Mouse (Mus musculus) neural tube, embryonic 14.5 days (tissue): ENCODE results near the gene Nr1h3. TPM values are rescaled to one million over a fixed set of nuclear protein-coding genes. Genes with fewer than 3 reads are reported as not detected.

Experiments used
- ATAC-seq: fragments of 200-750 bp; cut with Nextera tagmentation; 2 replicates; pipeline ENCODE4 v1.8.0; 2017; ENCODE audit warnings: low read depth, mild to moderate bottlenecking, moderate TSS enrichment, moderate library complexity
- H3K27ac ChIP-seq: fragments of 300-500 bp; sonication (generic); 2 replicates; pipeline ENCODE4 v1.5.1; 2014; ENCODE audit warnings: low read depth, mild to moderate bottlenecking, control low read depth, low read length, moderate library complexity, mixed read lengths
- H3K27me3 ChIP-seq: fragments of 300-500 bp; sonication (generic); 2 replicates; pipeline ENCODE4 v1.6.1; 2014; ENCODE audit warnings: low read length; ENCODE audit not compliant: control insufficient read depth, insufficient read depth
- H3K36me3 ChIP-seq: fragments of 300-500 bp; sonication (generic); 2 replicates; pipeline ENCODE4 v1.6.1; 2014; ENCODE audit warnings: low read length, mixed read lengths; ENCODE audit not compliant: control insufficient read depth, insufficient read depth
- H3K4me1 ChIP-seq: fragments of 300-500 bp; sonication (generic); 2 replicates; pipeline ENCODE4 v1.6.1; 2014; ENCODE audit warnings: low read length; ENCODE audit not compliant: control insufficient read depth, insufficient read depth
- H3K4me2 ChIP-seq: fragments of 300-500 bp; sonication (generic); 2 replicates; pipeline ENCODE4 v1.6.1; 2014; ENCODE audit warnings: mild to moderate bottlenecking, low read depth, low read length, control low read depth
- H3K4me3 ChIP-seq: fragments of 300-500 bp; sonication (generic); 2 replicates; pipeline ENCODE4 v1.5.1; 2014; ENCODE audit warnings: low read depth, low read length, control low read depth, mixed read lengths
- H3K9ac ChIP-seq: fragments of 300-500 bp; sonication (generic); replicated peaks from 2 replicates; pipeline ENCODE4 v1.6.1; 2014; ENCODE audit warnings: low read depth, mild to moderate bottlenecking, control low read depth, low read length, mixed read lengths
- H3K9me3 ChIP-seq: fragments of 300-500 bp; sonication (generic); 2 replicates; pipeline ENCODE4 v1.6.1; 2016; ENCODE audit warnings: low read length; ENCODE audit not compliant: control insufficient read depth
- WGBS: fragments of 180-500 bp; shearing (Covaris S2); extraction: QIAGEN DNeasy Blood & Tissue Kit; methylation state at CpG from one replicate; pipeline ENCODE4 v1.1.7; 2014; 5-methylcytosine and 5-hydroxymethylcytosine counted together
- polyA plus RNA-seq: library from polyadenylated mRNA; unstranded; fragments of >200 nt; fragmentation: Nextera tagmentation; extraction: Ambion mirVana; gene quantifications from 2 replicates; pipeline ENCODE4 v1.2.1, GENCODE M21; 2014

The Nr1h3 gene
- polyA plus RNA-seq, 1 experiment from 2014 or later, result 1.7 TPM

GRCm38 (mm10) chr2:91229735-91230134 lies 27.1 kb upstream of the Nr1h3 start:
- H3K9ac ChIP-seq, result no peak overlapping the region
- H3K27me3 ChIP-seq, result no peaks in the 10 kb centered on the region
- H3K9me3 ChIP-seq, result no peaks in the 10 kb centered on the region
- H3K4me2 ChIP-seq, result no peak overlapping the region
- no peak overlapping the region for H3K4me3 ChIP-seq
- H3K27ac ChIP-seq, result no peak overlapping the region
- no peaks in the 10 kb centered on the region for H3K36me3 ChIP-seq
- H3K4me1 ChIP-seq, result no peaks in the 10 kb centered on the region
- WGBS, result 95% methylated on average over 2 of the region's 2 CpGs
- no peak for ATAC-seq

GRCm38 (mm10) chr2:91223614-91224013 lies 21.0 kb upstream of the Nr1h3 start:
- ATAC-seq, result no peak
- H3K27ac ChIP-seq, result no peak overlapping the region
- no peaks in the 10 kb centered on the region for H3K27me3 ChIP-seq
- H3K4me1 ChIP-seq, result no peaks in the 10 kb centered on the region
- no peak overlapping the region for H3K9ac ChIP-seq
- no peak overlapping the region for H3K4me3 ChIP-seq
- H3K4me2 ChIP-seq, result no peak overlapping the region
- WGBS, result 88% methylated on average over 2 of the region's 2 CpGs
- H3K9me3 ChIP-seq, result no peaks in the 10 kb centered on the region
- H3K36me3 ChIP-seq, result no peaks in the 10 kb centered on the region

- no peak for ATAC-seq
- no peaks in the 10 kb centered on the region for H3K9me3 ChIP-seq
- H3K4me3 ChIP-seq, result no peak overlapping the region
- H3K9ac ChIP-seq, result no peak overlapping the region
- 97% methylated on average over 3 of the region's 3 CpGs for WGBS
- H3K4me2 ChIP-seq, result no peak overlapping the region
- no peaks in the 10 kb centered on the region for H3K27me3 ChIP-seq
- H3K4me1 ChIP-seq, result no peaks in the 10 kb centered on the region
- H3K27ac ChIP-seq, result no peak overlapping the region
- H3K36me3 ChIP-seq, result no peaks in the 10 kb centered on the region
Observed at GRCm38 (mm10) chr2:91220501-91220900, 17.9 kb upstream of the Nr1h3 start.

GRCm38 (mm10) chr2:91217032-91217431 lies 14.4 kb upstream of the Nr1h3 start:
- 64% methylated on average over 4 of the region's 4 CpGs for WGBS
- H3K9ac ChIP-seq, result no peak overlapping the region
- H3K4me1 ChIP-seq, result no peaks in the 10 kb centered on the region
- H3K4me3 ChIP-seq, result no peak overlapping the region
- 0 out of 2 replicates have a peak, but pooled peaks have one; percentile 11 for ATAC-seq
- no peak overlapping the region for H3K4me2 ChIP-seq
- peaks cover 5% of the 10 kb centered on the region; the same call in 1 of the 2 replicates for H3K36me3 ChIP-seq
- H3K27ac ChIP-seq, result no peak overlapping the region
- no peaks in the 10 kb centered on the region for H3K27me3 ChIP-seq
- H3K9me3 ChIP-seq, result no peaks in the 10 kb centered on the region

- Histone ChIP-seq H3K4me1 (no peaks in the 10 kb centered on the region), H3K9ac (no peak overlapping the region), H3K4me2 (no peak overlapping the region), H3K4me3 (no peak overlapping the region), H3K36me3 (peaks cover 35% of the 10 kb centered on the region), H3K27ac (no peak overlapping the region), H3K27me3 (no peaks in the 10 kb centered on the region), H3K9me3 (no peaks in the 10 kb centered on the region)
- ATAC-seq, result no peak
Observed at GRCm38 (mm10) chr2:91213311-91213710, 10.7 kb upstream of the Nr1h3 start.

GRCm38 (mm10) chr2:91206254-91206775 lies 3.7 kb upstream of the Nr1h3 start:
- no peak overlapping the region for H3K27ac ChIP-seq
- no peaks in the 10 kb centered on the region for H3K9me3 ChIP-seq
- H3K4me1 ChIP-seq, result peaks cover 20% of the 10 kb centered on the region; the same call in 1 of the 2 replicates
- no peak for ATAC-seq
- H3K9ac ChIP-seq, result no peak overlapping the region
- WGBS, result 92% methylated on average over 9 of the region's 9 CpGs
- no peak overlapping the region for H3K4me3 ChIP-seq
- no peak overlapping the region for H3K4me2 ChIP-seq
- no peaks in the 10 kb centered on the region for H3K27me3 ChIP-seq
- peaks cover 50% of the 10 kb centered on the region for H3K36me3 ChIP-seq

GRCm38 (mm10) chr2:91202972-91203656 lies 480 bp upstream of the Nr1h3 start:
- peak overlapping the region; percentile 83 for H3K4me3 ChIP-seq
- H3K36me3 ChIP-seq, result peaks cover 24% of the 10 kb centered on the region
- ATAC-seq, result no peak; the same call in 1 of the 2 replicates
- H3K27ac ChIP-seq, result peak overlapping the region; percentile 83
- 12% methylated on average over 20 of the region's 20 CpGs for WGBS
- H3K27me3 ChIP-seq, result no peaks in the 10 kb centered on the region
- H3K9ac ChIP-seq, result peak overlapping the region; percentile 88
- peaks cover 20% of the 10 kb centered on the region; the same call in 1 of the 2 replicates for H3K4me1 ChIP-seq
- H3K9me3 ChIP-seq, result no peaks in the 10 kb centered on the region
- peak overlapping the region; percentile 83 for H3K4me2 ChIP-seq

- Histone ChIP-seq H3K4me1 (peaks cover 12% of the 10 kb centered on the region; the same call in 1 of the 2 replicates), H3K27me3 (no peaks in the 10 kb centered on the region), H3K9me3 (no peaks in the 10 kb centered on the region), H3K4me2 (no peak overlapping the region), H3K9ac (no peak overlapping the region), H3K4me3 (no peak overlapping the region), H3K36me3 (no peaks in the 10 kb centered on the region), H3K27ac (no peak overlapping the region)
- WGBS, result 86% methylated on average over 3 of the region's 3 CpGs
- no peak for ATAC-seq
Observed at GRCm38 (mm10) chr2:91198888-91199287, 3.7 kb downstream of the Nr1h3 start.

- Histone ChIP-seq H3K27me3 (no peaks in the 10 kb centered on the region), H3K36me3 (no peaks in the 10 kb centered on the region), H3K9me3 (no peaks in the 10 kb centered on the region), H3K27ac (no peak overlapping the region), H3K4me3 (no peak overlapping the region), H3K4me1 (peaks cover 1% of the 10 kb centered on the region; the same call in 1 of the 2 replicates), H3K4me2 (no peak overlapping the region), H3K9ac (no peak overlapping the region)
- 67% methylated on average over 3 of the region's 3 CpGs for WGBS
- no peak for ATAC-seq
Observed at GRCm38 (mm10) chr2:91196577-91197001, 6.0 kb downstream of the Nr1h3 start.
